Mouse (Mus musculus): Measurements from ENCODE around the gene Rab27a. TPM values are rescaled to one million over a fixed set of nuclear protein-coding genes. Genes with fewer than 3 reads are reported as not detected.

The Rab27a gene
- total RNA-seq (2015; ENCODE audit: low replicate concordance) (10.5 and 12.3 TPM in 2 replicates), total RNA-seq (2017; ENCODE audit: low replicate concordance) (12.2 and 13.2 TPM in 2 replicates)

GRCm38 (mm10) chr9:73044146-73045079 is at the start of gene Rab27a:
Gene Rab27a, plus strand, starts transcription at chr9:73044854.
- ATAC-seq (replicated peaks; ENCODE audit: low FRiP score, poor library complexity, severe bottlenecking): peak; percentile 65

- no peak for ATAC-seq (replicated peaks; ENCODE audit: low FRiP score, poor library complexity, severe bottlenecking)
Measured at GRCm38 (mm10) chr9:72996167-72996566, 48.5 kb upstream of the Rab27a start.

DNA sequence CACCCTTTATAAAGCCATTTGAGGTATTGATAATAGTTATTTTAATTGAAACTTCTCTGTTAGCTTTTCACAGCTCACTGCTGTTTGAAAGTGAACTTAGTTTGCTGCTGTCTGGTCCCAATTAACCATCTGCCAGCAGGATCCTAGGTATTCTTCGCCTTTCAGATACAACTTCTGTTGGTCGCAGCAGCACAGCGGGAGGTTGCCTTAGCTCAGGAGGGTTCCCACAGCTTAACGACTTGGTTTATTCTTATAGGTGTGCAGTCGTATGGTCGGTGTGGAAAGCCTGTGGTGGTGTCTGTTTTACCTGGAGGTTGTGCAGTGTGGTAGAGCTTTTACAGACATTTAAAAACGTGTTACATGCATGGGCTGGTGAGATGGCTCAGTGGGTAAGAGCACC is 47.8 kb upstream of the Rab27a start:
- no peak for ATAC-seq (replicated peaks; ENCODE audit: low FRiP score, poor library complexity, severe bottlenecking)

GRCm38 (mm10) chr9:73000487-73000886 is 44.2 kb upstream of the Rab27a start:
- ATAC-seq (replicated peaks; ENCODE audit: low FRiP score, poor library complexity, severe bottlenecking): no peak

- no peak for ATAC-seq (replicated peaks; ENCODE audit: low FRiP score, poor library complexity, severe bottlenecking)
Measured at GRCm38 (mm10) chr9:73001314-73002011, 43.2 kb upstream of the Rab27a start.

- no peak for ATAC-seq (replicated peaks; ENCODE audit: low FRiP score, poor library complexity, severe bottlenecking)
Measured at GRCm38 (mm10) chr9:73002177-73002576, 42.5 kb upstream of the Rab27a start.

GRCm38 (mm10) chr9:73004076-73004475 is 40.6 kb upstream of the Rab27a start:
- no peak for ATAC-seq (replicated peaks; ENCODE audit: low FRiP score, poor library complexity, severe bottlenecking)

DNA sequence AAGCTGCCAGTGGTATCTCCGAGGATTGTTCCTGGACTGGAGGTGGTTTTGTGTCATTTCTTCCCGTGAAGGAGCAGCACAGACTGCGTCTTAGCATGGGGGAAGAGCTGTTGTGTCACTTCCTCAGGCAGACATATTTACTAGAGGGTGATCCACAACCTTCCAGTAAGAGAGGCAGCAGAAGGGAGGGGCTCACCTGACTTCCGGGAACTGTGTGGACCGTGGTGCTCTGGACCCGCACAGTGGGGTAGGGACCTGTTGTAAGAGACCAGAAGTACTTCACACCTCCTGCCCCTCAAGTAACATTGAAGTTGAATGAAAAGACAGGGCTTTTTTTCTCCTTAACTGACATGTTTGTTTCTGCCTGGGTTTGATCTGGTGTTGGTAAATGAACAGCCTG is 39.5 kb upstream of the Rab27a start:
- no peak for ATAC-seq (replicated peaks; ENCODE audit: low FRiP score, poor library complexity, severe bottlenecking)

- ATAC-seq (replicated peaks; ENCODE audit: low FRiP score, poor library complexity, severe bottlenecking): no peak
Measured at GRCm38 (mm10) chr9:73006175-73006574, 38.5 kb upstream of the Rab27a start.

GRCm38 (mm10) chr9:73008384-73008783 is 36.3 kb upstream of the Rab27a start:
- ATAC-seq (replicated peaks; ENCODE audit: low FRiP score, poor library complexity, severe bottlenecking): no peak

GRCm38 (mm10) chr9:73012629-73013028 is 32.0 kb upstream of the Rab27a start:
- no peak for ATAC-seq (replicated peaks; ENCODE audit: low FRiP score, poor library complexity, severe bottlenecking)

DNA sequence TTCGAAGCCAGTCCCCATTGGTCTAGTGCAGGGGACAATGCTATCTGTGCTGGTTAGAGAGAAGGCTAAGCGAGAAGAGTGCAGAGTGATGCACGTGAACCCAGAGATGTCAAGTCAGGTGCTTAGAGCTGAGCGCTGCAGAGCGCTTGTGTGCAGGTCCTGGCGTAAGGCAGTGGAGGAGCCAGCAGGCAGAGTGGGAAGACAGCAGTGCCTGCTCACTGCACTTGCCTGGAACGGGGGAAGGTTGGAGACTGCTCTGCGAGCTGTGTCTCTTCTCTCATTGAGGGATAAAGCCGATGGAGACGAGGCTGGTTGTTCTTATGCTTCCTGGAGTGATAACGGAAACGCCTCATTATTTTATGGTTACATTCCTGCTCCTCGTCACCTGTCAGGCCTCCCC is 29.9 kb upstream of the Rab27a start:
- ATAC-seq (replicated peaks; ENCODE audit: low FRiP score, poor library complexity, severe bottlenecking): no peak

GRCm38 (mm10) chr9:73019841-73020240 is 24.8 kb upstream of the Rab27a start:
- no peak for ATAC-seq (replicated peaks; ENCODE audit: low FRiP score, poor library complexity, severe bottlenecking)

DNA sequence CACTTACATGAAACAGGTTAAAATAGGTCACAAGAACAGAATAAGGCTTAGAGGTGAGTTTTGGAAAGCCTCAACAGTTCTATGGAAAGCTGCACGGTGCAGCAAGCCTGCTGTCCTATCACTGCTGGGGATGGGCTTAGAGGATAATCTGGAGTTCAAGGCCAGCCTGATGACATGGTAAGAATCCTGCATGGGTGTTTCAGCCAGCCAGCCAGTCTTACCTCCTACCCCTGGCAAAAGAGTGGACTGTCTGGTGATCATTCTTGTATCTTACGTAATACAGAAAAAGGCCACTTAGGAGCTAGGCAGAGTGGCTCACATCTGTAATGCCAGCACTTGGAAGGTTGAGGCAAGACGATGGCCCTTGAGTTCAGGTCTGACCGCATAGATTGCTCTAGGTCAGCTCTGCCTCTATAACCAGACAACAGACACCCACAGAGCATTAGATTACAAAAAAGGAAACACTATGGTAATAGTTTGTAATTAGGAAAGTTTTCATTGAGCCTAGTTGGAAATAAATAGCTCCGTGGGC is 24.0 kb upstream of the Rab27a start:
- ATAC-seq (replicated peaks; ENCODE audit: low FRiP score, poor library complexity, severe bottlenecking): no peak

GRCm38 (mm10) chr9:73025818-73026636 is 18.6 kb upstream of the Rab27a start:
- ATAC-seq (replicated peaks; ENCODE audit: low FRiP score, poor library complexity, severe bottlenecking): no peak

DNA sequence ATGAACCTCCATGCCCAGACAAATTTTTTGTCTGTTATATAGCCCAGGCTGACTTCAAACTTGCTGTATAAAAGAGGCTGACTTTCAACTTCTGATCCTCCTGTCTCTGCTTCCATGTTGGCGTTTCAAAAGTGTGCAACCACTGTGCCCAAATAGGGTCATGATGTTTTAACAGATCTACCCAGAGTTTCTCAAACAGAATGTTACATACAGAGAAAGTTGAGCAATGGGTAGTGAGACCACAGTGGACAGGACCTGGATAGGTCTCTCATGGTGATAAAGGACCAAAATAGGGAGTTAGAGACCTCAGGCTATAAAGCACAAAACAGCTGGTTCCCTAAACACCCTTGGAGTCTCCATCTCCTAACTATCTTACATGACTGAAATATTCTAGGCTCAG is 14.2 kb upstream of the Rab27a start:
- ATAC-seq (replicated peaks; ENCODE audit: low FRiP score, poor library complexity, severe bottlenecking): no peak

DNA sequence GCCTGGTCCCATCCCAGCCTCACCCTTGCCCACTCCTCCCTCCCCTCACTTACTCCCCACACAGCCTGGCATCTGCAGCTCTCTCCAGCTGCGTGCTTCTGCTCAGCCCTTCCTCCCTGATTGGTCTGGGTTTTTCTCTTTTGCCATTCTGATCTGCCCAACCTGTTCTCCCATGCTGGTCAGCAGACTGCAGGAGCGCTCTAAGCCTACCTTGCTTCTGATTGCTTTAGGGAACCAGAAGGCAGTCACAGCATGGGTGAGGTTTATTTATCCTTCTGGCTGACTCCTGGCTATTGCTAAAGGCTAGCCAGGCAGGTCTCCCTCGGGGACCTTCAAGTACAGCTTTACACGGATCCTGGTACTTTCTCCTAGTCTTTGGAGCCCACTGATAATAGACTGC is 13.2 kb upstream of the Rab27a start:
- 0 out of 2 replicates have a peak, but pooled peaks have one; percentile 14 for ATAC-seq (replicated peaks; ENCODE audit: low FRiP score, poor library complexity, severe bottlenecking)

DNA sequence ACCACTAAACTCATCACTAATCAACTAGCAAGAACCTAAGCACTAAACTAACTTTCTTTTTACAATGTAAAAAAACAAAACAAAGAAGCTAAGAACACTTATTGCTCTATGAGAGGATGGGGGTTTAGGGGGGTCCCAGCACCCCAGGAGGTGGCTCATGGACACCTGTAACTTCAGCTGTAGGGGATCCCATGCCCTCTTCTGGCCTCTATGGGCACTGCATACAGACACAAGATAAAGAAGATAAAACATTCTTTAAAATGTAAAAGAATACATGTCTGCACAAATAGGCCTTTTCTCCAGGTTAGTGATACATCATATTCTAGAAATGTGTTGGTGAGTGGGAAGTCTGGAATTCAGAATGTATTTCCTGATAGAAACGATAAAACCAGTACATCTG is 11.2 kb upstream of the Rab27a start:
- ATAC-seq (replicated peaks; ENCODE audit: low FRiP score, poor library complexity, severe bottlenecking): no peak; the same call in 1 of the 2 replicates

DNA sequence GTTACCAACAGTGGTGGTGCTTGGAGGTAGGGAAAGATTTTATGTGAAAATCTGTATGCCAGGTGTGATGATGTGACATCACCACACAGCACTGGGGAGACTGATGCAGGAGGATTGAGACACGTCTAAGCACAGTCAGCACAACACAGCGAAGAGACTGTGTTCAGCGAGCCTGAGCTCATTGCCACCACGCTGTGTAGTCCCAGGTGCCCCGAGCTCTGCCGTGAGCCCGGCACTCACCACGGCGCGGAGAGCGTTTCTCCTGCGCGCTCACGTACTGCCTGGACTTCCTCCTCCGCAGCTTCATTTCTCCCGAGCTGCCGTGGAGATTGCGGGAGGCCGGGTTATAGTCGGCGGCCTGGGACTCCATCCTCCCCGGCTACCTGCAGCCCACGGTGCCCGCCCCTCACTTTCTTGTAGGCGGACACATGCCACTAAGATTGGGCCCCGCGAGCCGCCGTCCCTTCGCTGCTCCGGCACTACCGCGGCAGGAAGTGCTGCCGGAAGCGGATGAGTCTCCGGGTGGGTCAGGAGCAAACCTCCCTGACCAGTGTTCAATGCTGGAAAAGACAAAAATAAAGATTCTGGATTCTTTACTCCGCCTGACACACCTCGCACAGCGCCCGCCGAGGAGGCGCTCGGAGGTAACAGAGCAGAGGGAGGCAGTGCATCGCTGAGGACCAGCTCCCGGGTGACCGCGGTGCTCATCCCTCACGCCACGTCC is 5.3 kb upstream of the Rab27a start:
- ATAC-seq (replicated peaks; ENCODE audit: low FRiP score, poor library complexity, severe bottlenecking): peak; percentile 84

Measured in erythroid progenitor cell, adult 5-6 weeks (primary cell).